Mouse (Mus musculus) layer of hippocampus, adult 11-12 months (tissue): ENCODE results near the gene Borcs5.

Experiments
- DNase-seq: peaks from one replicate; pipeline ENCODE4 v3.0.0; 2022; ENCODE audit warnings: low spot score

Borcs5 gene

DNA sequence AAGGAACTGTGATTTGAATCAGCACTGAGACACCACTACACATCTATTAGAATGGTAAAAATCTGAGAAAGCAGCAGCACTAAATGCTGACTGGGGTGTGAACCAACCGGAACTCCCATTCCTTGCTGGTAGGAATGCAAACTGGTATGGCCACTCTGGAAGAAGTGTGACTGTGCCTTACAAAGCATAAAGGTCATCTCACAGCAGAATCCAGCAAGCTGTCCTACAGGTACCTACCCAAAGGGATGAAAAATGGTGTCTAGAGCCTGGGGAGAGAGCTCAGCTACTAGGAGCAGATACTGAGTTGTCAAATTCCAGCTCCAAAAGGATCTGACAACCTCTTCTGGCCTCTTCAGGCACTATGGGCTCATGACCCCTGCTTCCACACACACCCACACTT, 12.7 kb upstream of the Borcs5 start:
- no peak for DNase-seq

DNA sequence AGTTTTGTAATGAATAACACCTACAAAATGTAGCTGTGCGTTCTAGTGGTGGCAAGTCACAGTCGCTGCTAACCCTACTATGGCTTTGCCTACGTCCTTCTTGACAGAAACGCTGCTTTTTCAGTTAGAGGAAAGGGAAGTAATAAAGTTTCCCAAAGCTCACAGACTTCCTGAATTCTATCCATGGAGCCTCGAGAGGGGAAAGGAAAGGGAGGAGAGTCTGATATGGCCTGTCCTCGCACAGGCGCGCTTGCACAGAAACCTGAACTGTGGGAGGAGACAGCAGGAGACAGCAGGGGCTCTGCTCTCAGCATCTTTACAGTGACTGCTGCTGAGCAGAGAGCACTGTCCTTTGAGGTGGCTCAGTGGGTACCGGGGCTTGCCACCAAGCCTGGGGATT, 8.9 kb upstream of the Borcs5 start:
- no peak for DNase-seq

DNA sequence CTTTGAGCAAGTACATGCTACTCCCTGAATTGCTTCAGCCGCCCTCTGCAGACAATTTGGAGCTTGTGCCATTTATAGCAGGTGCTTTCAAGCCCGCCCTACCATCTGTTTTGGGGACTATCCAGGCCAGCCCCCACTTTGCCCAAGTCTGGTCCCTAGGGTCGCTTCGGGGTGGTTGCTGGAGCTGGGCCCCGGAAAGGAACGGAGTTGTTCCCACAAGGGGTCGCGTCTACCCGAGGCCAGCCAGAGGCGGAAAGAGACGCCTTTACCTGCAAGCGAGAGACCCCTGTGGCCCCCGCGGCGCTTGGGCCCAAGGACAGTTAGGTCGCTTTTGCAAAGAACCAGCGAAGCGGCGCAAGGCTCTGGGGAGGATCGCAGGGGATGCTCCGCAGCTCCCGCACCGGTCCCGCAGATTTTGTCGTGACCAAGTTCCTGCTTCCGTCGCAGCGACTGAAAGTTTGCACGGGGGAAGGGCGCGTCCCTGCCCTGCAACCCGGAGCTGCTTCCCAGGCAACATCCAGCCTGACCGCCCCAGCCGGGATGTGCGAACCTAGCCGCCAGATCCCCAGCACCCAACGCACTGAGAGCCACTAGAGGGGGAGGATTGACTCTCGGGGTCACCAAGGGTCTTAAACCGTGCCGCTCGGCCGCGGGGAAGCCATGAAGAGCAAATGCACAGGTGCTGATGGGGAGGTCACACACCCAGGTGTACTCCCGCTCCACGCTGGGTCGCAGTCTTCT, 7.2 kb upstream of the Borcs5 start, which contains the start of gene Mansc1:
TSS of gene Mansc1 (minus strand) at position 542 of the 741 bp plus-strand sequence.
- DNase-seq, result peak; percentile 29

DNA sequence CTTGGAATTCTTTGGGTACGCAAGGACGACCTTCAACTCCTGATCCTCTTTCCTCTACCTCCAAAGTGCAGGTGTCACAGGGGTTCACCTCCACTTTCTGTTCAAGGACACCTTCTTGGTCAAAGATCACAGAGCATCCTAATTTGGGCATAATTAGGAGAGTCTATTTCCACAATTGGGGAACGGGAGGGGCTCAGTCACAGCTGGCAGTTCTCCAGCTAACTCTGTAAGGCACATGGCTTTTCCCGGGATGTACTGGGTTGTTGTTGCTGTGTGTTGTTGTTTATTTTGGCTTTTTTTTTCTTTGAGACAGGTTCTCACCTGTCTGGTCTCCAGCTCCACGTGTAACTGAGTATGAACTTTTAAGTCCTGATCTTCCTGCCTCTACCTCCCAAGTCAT, 6.6 kb upstream of the Borcs5 start:
- no peak for DNase-seq

DNA sequence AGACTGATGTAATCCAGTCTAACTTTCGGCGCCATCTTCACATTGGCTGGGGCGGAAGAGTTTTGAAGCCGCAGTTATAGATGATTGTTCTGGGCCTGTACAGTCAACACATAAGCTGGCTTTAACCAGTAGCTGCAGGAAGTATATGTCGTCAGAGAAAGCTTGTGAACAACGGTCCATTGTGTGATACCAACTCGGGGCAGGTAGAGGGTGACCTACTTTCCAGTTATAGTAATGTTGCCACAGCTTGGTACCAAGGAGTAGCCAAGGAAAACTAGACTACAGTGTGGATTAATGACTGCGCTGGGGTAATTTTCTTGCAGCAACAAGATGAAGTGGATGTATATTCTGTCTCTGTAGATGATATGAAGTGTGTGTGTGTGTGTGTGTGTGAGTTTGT, 5.8 kb upstream of the Borcs5 start:
- DNase-seq, result no peak

DNA sequence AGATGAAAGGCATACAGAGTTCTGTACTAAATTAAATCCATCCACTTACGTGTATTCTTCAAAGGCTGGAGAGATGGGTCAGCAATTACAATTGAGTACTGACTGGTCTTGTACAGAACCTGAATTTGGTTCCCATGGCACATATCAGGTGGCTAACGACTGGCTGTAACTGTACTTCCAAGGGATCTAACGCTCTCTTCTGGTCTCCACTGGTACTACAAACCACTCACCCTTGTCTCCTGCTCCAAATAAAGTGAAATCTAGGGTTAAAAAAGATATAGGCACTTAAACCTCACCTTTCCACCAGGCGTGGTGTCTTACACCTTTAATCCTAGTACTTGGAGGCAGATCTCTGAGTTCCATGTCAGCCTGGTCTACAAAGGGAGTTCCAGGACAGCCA, 2.8 kb upstream of the Borcs5 start:
- DNase-seq, result no peak

DNA sequence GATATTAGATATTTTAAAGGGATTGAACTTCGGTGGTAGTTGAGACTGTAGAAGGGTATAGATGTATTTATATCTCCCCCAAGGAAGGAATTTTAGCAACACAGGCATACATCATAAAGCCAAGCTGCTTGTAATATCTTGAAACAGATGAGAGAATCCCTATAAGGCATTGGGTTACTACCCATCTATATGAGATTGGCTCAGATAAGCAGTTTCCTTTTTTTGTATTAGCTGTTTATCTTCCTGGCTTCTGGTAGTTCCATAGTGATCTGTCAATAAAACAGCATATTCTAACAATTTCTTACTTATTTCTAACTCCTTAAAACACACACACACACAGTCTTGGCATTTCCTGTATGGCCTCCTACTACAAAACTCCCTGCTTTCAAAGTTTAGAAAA, 590 bp downstream of the Borcs5 start:
- no peak for DNase-seq

DNA sequence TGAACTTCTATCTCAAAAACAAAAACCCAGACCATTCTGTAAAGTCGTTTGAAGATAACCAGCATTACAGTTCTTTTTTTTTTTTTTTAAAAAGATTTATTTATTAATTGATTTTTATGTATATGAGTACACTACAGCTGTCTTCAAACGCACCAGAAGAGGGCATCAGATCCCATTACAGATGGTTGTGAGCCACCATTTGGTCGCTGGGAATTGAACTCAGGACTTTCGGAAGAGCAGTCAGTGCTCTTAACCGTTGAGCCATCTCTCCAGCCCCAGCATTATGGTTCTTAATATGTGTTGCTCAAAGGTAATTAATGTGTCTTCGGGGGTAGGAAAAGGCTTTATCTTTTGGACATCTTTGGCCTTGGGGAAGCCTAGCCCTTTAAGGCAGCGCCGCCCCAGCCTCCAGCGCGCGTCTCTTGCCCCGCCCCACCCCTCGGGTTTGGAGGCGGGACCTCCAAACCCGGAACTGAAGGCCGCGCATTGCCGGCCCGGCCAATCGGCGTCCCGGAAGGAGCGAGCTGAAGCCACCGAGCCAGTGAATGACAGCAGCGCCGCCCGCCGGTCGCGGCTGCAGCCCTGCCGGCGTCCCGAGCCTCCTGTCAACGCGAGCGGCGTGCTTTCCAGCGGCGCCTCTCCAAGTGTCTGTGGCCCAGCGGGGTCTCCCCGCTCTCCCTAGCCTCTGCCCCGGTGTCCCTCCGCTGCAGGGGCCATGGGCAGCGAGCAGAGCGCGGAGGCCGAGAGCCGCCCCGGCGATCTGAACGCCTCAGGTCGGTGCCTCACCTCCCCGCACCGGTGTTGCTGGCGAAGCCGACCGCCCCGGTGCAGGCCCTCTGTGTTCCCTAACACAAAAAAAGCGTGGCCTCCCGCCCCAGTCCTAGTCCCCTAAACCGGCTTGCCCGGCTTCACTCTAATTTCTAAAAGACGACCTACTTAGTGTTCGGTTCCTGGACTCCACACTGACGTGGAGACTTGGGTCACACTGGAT, 1.5 kb downstream of the Borcs5 start:
- DNase-seq, result peak; percentile 94

DNA sequence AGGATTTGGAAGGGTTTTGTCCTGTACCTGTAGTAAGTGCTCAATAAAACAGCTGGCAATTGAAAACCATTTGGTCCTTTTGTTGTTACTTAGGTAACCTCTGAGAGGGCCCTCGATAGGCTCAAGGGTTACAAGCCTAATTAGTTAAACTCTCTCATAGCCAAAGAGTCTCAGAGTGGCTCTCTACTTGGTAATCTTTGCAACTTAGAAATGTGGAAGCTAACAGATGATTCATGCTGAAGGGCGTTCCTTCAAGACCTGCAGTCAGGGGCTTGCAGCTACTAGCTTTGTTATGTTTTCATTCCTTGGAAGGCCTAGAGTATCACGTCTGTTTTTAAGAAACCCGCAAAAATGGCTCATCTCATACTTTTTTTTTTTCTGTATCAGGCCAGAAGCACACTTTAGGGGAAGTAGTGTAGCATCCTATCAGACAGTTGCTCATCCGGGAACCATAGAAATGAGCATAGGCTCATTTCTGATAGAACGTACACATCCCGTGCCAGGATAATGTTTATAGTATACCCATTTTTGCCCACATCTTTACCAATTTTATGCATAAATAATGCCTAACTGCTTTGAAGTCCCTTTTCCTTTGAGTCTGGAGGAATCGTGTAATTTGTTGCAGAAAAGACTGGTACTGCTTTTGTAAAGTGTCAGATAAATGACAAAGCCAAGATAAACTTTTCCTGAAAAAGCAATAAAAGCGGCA, 2.6 kb downstream of the Borcs5 start:
- no peak for DNase-seq

DNA sequence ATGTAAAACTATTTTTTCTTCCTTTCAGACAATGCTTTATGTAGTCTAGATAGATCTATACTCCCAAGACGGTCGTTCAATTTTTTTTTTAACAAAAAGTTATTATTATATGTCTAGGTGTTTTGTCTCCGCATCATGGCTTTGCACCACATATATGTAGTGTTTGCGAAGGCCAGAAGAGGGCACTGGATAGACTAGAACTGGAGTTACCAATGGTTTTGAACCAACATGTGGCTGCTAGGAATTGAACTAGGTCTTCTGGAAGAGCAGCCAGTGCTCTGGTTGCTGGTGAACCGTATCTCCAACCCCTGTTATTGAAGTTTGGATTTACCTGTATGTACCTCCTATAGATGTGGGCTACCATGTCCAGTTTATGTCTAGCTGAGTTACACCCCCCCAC, 4.0 kb downstream of the Borcs5 start:
- no peak for DNase-seq

DNA sequence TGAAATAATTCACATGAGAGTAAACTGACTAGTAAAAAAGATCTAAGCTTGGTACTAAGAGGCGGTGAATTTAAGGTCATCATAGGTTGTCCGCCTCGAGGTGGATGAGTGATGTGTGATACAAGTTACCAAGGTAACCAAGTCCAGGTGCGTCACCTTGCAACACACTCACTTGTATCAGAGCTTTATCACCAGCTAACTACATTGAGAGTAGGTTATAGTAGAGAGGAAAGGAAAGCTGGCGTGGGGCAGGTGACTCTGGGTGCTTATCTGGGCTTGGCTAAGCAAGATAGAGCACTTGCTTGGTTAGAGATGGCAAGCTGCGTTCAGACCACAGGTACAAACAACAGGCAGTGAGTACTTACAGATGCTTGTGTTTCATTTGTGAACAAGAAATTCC, 7.5 kb downstream of the Borcs5 start:
- no peak for DNase-seq

DNA sequence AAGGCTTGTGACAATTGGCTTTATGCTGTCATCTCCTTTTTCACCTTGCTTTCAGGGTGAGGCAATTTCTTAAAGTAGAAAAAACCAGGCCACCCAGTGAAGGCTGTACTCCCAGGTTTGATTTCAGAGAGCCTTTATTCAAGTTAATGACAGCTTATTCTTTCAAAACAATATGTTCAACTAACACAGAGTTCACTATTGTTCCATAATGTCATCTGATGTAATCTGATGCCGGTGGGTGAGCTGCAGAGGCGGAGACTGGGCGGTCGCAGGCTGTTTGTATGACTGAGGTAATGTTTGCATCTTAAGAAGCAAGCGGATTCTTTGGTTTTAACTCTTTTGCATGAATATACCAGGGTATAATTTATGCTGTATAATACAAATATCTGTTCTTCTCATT, 8.3 kb downstream of the Borcs5 start:
- no peak for DNase-seq

DNA sequence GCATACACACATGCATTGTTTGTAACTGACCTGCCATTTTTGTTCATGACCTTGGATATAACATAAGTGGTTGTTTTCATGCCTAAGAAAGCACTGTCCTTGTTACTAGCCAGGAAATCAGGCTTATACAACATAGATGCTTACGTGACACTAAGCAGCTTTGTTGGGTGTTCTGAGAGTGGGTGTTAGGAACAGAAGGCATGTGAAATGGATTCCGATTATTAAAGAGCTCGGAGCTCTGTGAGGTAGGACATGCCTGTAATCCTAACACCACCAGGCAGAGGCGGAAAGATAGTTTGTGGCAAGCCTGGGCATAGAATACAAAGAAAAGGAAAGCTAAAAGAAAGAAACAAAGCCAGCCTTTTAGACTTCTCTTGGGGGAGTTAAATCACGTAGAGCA, 9.0 kb downstream of the Borcs5 start:
- DNase-seq, result peak; percentile 53

DNA sequence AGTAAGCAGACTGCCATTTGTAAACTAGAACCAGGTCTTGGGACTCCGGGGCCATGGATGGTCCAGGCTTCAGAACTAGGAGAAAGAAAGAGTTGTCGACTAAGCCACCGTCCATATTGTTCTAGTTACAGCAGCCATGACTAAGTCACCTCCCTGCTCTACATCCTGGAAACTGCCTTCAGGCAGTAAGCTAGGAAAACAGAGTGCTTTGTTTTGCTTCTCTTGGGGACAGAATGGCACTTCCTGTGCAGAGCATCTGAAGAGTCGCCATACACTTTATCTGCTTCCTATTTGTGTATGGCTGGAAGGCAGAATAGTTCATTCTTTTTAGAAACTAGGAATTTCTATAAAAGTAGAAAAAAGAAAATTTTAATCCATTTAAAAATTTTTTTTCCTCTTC, 17.2 kb downstream of the Borcs5 start:
- no peak for DNase-seq

DNA sequence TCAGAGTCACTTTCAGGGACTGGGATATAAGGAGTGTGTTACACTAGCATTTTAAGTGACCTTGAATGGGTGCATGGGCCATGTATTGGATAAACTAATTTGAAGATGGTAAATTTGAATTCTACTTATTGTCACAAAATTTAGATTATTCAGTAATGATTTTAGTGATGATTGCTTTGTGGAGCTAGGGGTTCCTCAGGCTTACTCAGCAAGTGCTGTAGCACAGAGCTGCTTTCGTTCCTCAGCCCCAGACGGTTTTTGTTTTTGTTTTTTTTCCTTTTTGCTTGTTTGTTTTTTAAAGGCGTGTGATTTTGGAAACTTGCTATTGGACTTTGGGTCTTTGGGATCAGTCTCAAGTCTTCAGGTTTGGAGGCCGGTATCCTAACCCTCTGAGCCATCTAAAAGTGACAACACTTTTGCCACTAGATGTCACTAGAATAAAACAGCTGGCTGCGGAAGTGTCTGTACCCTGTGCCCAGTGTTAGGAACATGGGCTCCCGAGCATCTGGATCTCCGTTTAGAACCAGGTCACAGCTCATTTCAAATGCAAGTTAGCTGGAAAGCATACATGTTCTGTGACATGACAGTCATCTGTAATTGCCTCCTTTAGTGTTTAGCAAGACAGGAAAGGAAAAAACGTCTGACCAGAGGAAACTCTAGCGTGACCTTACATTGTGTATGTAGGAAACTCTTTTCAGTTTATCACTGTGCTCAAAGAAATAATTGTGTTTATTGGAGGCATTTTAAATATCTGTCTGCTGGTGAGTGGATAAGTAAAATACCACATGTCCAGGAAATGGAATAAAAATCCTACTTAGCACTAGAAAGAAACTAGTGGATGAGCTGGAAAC, 20.0 kb downstream of the Borcs5 start:
- DNase-seq, result peak; percentile 54

DNA sequence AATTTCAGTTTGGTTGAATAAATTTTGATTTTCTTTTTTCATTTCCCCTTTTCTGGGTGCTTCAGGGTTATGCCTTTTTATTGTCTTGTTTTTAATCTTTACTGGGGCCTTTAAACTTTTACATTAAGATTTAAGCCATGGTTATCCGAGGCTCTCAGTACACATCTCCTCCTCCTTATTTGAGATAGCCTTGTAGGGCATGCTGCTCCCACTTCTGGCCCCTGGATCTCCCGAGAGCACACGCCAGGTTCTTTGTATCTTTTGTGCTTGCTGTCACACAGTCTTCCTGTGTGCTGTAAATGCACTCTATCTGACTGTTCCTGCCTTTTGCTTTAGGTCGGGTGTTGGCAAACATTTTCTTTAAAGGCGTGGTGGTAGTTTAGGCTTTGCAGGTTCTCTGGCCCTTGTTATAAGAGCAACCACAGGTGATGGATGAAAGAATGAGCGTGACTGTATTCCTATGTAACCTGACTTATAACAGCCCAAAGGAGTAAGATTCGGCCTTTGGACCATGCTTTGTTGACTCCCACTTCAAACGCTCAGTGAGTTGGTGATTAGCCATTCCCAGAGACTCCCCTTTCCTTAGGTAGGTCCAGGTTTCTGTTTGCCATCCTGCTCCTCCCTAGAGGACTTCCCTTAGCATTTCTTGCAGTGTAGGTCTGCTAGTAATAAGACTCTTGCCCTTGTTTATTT, 21.6 kb downstream of the Borcs5 start:
- DNase-seq, result no peak

DNA sequence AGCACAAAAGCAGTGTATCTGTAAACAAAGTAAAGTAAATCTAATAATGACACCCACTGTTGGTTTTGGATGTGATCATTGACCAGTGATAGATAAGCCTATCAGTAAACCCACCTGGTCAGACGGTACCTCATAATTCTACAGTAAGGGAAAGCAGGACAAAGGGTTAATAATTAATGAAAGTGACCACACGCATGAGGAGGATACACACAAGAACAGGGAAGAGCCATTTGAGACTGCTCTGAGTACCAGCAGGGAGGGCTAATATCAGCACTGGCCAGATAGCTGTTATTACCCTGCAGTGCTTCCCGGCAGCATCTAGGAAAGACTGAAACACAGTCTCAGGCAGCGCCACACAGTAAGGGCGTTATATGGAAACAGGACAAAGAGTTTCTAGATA, 25.3 kb downstream of the Borcs5 start:
- DNase-seq, result no peak

DNA sequence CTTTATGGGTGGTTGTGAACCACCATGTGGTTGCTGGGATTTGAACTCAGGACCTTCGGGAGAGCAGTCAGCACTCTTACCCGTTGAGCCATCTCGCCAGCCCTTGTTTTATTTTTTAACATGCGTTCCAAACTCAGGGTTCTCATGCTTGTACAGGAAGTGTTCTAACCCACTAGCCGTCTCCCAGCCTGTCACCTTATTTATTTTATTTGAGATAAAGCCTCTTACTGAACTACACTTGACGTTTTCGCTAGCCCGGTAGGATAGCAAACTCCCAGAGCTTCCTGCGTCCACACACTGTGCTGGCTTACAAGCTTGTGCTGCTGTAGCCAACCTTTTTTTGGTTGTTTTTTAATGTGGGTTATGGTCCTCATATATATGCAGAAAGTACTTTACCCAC, 26.5 kb downstream of the Borcs5 start:
- DNase-seq, result no peak

DNA sequence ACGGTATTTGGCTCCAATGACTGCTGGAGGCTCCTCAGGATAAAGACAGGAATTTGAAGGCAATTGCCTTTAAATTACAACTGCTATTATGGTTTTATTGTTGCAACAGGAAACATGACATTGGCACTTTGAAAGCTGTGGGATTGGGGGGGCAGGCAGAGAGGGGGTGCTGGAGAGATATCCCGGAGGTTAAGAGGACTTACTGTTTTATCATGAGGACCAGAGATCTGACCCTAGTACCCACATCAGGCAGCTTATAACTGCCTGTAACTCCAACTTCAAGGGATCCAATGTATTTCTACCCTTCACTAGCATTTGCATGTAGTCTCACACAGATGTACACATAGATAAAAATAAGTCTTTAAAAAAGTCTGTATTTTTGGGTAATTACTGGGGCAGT, 29.2 kb downstream of the Borcs5 start:
- DNase-seq, result no peak

DNA sequence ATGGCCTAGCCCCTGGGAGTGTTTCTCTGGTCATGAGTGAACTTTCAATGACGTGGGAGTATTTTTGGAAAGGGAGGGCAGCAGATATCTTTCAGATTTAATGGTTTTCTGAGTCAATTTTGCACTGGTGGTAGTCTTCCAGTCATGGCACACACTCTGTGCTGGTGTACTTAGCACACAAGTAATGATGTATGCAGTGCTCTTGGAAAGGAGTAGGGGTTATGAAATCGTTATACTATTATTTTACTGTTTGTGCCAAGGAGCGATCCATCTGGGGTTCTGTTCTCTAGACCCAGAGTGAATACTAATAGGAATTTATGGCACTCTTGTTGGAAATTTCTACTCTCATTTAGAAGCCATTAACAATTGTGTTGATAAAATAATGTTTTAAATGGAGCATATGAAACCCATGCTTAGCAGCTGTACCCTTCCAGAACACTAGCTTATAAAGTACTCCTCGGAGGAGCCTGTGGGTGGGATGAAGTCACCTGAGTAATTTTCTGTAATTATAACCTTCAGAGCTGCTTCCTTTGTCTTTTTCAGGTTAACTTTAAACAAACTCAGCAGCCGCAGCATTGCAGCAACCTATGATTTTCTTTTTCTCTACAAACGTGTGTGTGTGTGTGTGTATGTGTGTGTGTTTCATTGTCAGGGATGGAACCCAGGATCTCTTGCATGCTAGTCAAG, 30.0 kb downstream of the Borcs5 start:
- no peak for DNase-seq
